1 mouse cellular context compared by ENCODE assay signal in the genomic region with DNA sequence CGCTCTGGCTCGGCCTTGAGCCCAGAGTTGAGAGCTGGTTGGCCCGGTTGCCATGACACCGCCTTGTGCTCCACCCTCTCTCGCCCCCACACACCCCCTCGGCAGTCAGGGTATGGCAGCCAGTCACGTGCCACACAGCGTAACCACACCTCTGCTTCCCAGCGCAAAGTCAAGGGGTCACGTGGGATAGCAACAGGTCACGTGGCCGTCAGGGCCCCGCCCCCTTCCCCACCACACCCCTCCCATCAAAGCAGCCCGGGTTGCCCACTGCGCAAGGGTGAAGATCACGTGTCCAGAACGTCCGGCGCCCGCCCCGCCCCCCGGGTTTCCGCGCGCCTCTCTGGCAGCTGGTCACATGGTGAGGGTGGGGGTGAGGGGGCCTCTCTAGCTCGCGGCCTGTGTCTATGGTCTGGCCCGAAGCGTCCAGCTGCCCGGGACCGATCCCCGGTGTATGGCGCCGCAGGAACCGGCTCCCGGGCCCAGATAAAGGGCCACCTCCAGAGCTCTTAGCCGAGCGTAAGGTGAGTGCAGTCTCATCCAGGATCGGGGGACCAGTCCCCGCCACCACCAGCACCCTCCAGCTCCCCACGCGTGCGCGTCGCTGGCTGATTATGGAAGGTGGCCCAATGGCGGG.
TF ChIP-seq lines count a peak whose summit lies in the region.

A gene (plus strand): TSS at position 296 of the 634 bp plus-strand sequence.

TF ChIP-seq in CH12.LX, 34 proteins besides CTCF, POLR2A, EP300 and RAD21 (continued from another document):
- TF ChIP-seq JUN (IDR thresholded peaks at IDR 0.05; ENCODE audit: insufficient read depth, low read depth, low read length) (no peak), GABPA (IDR thresholded peaks at IDR 0.05; ENCODE audit: insufficient replicate concordance, low read depth, low read length) (no peak), NRF1 (IDR thresholded peaks at IDR 0.05; ENCODE audit: low read depth, low read length) (peak; percentile 84), ZC3H11A (IDR thresholded peaks at IDR 0.05; ENCODE audit: low read depth, low read length) (no peak), POLR2AphosphoS2 (IDR thresholded peaks at IDR 0.05; ENCODE audit: low read depth, low read length) (peak; percentile 72; the same call in 1 of the 2 replicates), CHD2 (IDR thresholded peaks at IDR 0.05; ENCODE audit: low read length) (no peak), USF1 (IDR thresholded peaks at IDR 0.05; ENCODE audit: low read depth, low read length) (peak; percentile 99), KAT2A (IDR thresholded peaks at IDR 0.05; ENCODE audit: insufficient replicate concordance, low read length) (0 out of 2 replicates have a peak, but pooled peaks have one; percentile 69), USF2 (conservative IDR thresholded peaks at IDR 0.05; ENCODE audit: low read depth, low read length) (peak; percentile 100), TBP (conservative IDR thresholded peaks at IDR 0.05; ENCODE audit: low read depth, low read length) (0 out of 2 replicates have a peak, but pooled peaks have one; percentile 47), PAX5 (IDR thresholded peaks at IDR 0.05; ENCODE audit: low read length) (no peak), ZNF384 (IDR thresholded peaks at IDR 0.05; ENCODE audit: low read depth, low read length) (no peak), MAX (IDR thresholded peaks at IDR 0.05; ENCODE audit: low read length) (peak; percentile 100), ZKSCAN1 (IDR thresholded peaks at IDR 0.05; ENCODE audit: borderline replicate concordance, low read depth, low read length) (no peak), UBTF (IDR thresholded peaks at IDR 0.05; ENCODE audit: low read depth, low read length) (peak; percentile 33; the same call in 1 of the 2 replicates), SMC3 (IDR thresholded peaks at IDR 0.05; ENCODE audit: low read depth, low read length) (no peak), E2F4 (IDR thresholded peaks at IDR 0.05; ENCODE audit: insufficient replicate concordance, low read depth, low read length) (no peak), RCOR1 (conservative IDR thresholded peaks at IDR 0.05; ENCODE audit: low read depth, low read length) (no peak)
